Mouse (Mus musculus) liver, embryonic 14.5 days (tissue): ENCODE data around the gene Mrpl55.

ENCODE experiments used
- CTCF ChIP-seq: IDR thresholded peaks from 2 replicates; pipeline ENCODE4 v1.5.1; 2016; ENCODE audit warnings: antibody characterized with exemption, low read depth, control low read depth
- EP300 ChIP-seq: IDR thresholded peaks from 2 replicates; pipeline ENCODE4 v1.6.1; 2016; ENCODE audit warnings: antibody characterized with exemption, low read depth

DNA sequence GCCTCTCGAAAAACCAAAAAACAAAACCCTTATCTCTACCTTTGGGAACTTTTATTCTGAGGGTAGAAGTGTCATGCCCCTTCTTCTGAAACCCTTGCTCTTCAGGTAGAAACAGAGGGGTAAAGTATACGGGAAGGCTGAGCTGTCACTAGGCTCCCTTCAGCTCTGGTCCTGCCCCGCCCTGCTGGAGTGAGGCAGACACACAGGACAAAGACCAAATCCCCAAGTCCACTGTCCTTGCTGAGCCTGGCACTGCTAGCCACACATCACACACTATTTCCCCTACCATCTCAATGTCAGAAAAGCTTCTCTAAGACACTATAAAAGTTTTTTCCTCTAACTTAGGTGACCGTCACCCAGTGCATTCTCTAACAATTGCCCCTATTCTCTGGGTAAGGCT is 20.0 kb downstream of the Mrpl55 start:
- TF ChIP-seq CTCF (no peak), EP300 (no peak)
